Mouse (Mus musculus): Measurements from ENCODE around the gene Pde4b. TPM values are rescaled to one million over a fixed set of nuclear protein-coding genes. Genes with fewer than 3 reads are reported as not detected.
"Not testable (repeated sequence)": the region's sequence is repeated elsewhere in the genome, so short reads cannot be mapped to it uniquely, and the experiment has no call there.

Pde4b gene
- total and polyA plus RNA-seq, 3 experiments: 0.27 TPM; not detected in 2

DNA sequence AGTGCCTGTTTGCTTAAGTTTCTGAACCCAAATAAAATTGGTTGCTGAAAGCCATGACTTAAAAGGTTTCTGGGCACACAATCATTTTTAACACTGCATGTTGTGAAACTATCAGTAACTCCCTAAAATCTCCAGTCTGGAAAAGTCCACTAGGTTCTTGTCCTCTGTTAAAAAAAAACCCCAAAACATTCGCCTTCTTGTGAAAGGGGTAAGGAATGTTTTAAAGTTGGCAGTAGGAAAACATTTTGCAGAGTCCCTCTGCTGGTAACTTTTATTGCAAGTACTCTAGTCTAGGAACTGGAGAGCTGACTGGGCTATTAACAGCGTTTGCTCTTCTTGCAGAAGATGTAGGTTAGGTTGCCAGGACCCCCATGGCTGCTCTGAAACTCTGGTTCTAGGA is 400.7 kb downstream of the Pde4b start:
- Histone ChIP-seq H3K4me1 (ENCODE audit: insufficient read depth, low read depth, low read length) (no peaks in the 10 kb centered on the region), H3K4me3 (ENCODE audit: low read depth, low read length) (no peak overlapping the region), H3K36me3 (replicated peaks) (no peaks in the 10 kb centered on the region), H3K27me3 (ENCODE audit: insufficient read depth, low read length) (no peaks in the 10 kb centered on the region), H3K9me3 (replicated peaks) (peaks cover 24% of the 10 kb centered on the region)
- ATAC-seq (ENCODE audit: extremely low read depth, insufficient number of reproducible peaks, low FRiP score, poor library complexity, severe bottlenecking) (no peak), DNase-seq (ENCODE audit: low spot score) (no peak)
- TF ChIP-seq GATA1 (IDR thresholded peaks at IDR 0.05; ENCODE audit: borderline replicate concordance, low read length) (no peak), POLR2AphosphoS5 (IDR thresholded peaks at IDR 0.05; ENCODE audit: insufficient replicate concordance, low read depth, low read length) (no peak), CTCF (IDR thresholded peaks at IDR 0.05; ENCODE audit: low read depth, low read length) (no peak), GATA2 (IDR thresholded peaks at IDR 0.05; ENCODE audit: borderline replicate concordance, low read depth, low read length) (no peak), TAL1 (conservative IDR thresholded peaks at IDR 0.05; ENCODE audit: low read depth, low read length) (no peak)

GRCm38 (mm10) chr4:102491468-102492123 is 404.3 kb downstream of the Pde4b start:
- TF ChIP-seq CTCF (IDR thresholded peaks at IDR 0.05; ENCODE audit: low read depth, low read length): no peak
- DNase-seq (ENCODE audit: low spot score): no peak
- no peaks in the 10 kb centered on the region for H3K36me3 ChIP-seq (replicated peaks)
- no peak for ATAC-seq (ENCODE audit: extremely low read depth, insufficient number of reproducible peaks, low FRiP score, poor library complexity, severe bottlenecking)
- no peaks in the 10 kb centered on the region for H3K4me1 ChIP-seq (ENCODE audit: insufficient read depth, low read depth, low read length)
- no peaks in the 10 kb centered on the region for H3K27me3 ChIP-seq (ENCODE audit: insufficient read depth, low read length)
- H3K9me3 ChIP-seq (replicated peaks): peaks cover 27% of the 10 kb centered on the region
- no peak overlapping the region for H3K4me3 ChIP-seq (ENCODE audit: low read depth, low read length)

DNA sequence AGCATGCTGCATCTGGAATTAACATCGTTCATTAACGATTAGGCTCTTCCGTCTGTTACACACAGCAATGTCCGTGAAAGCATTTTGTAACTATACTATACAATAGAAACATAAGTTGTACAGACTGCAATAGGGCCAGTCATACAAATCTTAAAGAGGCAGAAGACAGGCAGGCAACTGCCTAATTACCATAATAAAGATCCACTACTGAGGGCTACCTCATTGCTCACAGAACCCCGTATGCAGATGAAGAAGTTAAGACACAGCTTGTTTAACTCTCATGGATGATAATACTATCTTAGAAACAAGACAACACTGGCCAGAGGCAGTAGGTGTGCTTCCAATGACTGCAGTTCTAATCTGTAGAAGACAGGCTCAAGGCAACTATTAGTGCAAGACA is 405.6 kb downstream of the Pde4b start:
- H3K4me3 ChIP-seq (ENCODE audit: low read depth, low read length): no peak overlapping the region
- no peak for ATAC-seq (ENCODE audit: extremely low read depth, insufficient number of reproducible peaks, low FRiP score, poor library complexity, severe bottlenecking)

GRCm38 (mm10) chr4:102493342-102494128 is 406.2 kb downstream of the Pde4b start:
- no peaks in the 10 kb centered on the region for H3K27me3 ChIP-seq (ENCODE audit: insufficient read depth, low read length)
- H3K4me3 ChIP-seq (ENCODE audit: low read depth, low read length): no peak overlapping the region
- TF ChIP-seq GATA2 (IDR thresholded peaks at IDR 0.05; ENCODE audit: borderline replicate concordance, low read depth, low read length) (no peak), TAL1 (conservative IDR thresholded peaks at IDR 0.05; ENCODE audit: low read depth, low read length) (no peak), CTCF (IDR thresholded peaks at IDR 0.05; ENCODE audit: low read depth, low read length) (peak; percentile 32; the same call in 1 of the 2 replicates)
- no peaks in the 10 kb centered on the region for H3K36me3 ChIP-seq (replicated peaks)
- 0 out of 2 replicates have a peak, but pooled peaks have one; percentile 19 for ATAC-seq (ENCODE audit: extremely low read depth, insufficient number of reproducible peaks, low FRiP score, poor library complexity, severe bottlenecking)
- H3K9me3 ChIP-seq (replicated peaks): peaks cover 29% of the 10 kb centered on the region
- no peak for DNase-seq (ENCODE audit: low spot score)
- H3K4me1 ChIP-seq (ENCODE audit: insufficient read depth, low read depth, low read length): no peaks in the 10 kb centered on the region

More for the DNA sequence above, 405.6 kb downstream of the Pde4b start:
- no peaks in the 10 kb centered on the region for H3K27me3 ChIP-seq (ENCODE audit: insufficient read depth, low read length)
- no peaks in the 10 kb centered on the region for H3K36me3 ChIP-seq (replicated peaks)
- no peak for DNase-seq (ENCODE audit: low spot score)
- peaks cover 26% of the 10 kb centered on the region for H3K9me3 ChIP-seq (replicated peaks)
- H3K4me1 ChIP-seq (ENCODE audit: insufficient read depth, low read depth, low read length): no peaks in the 10 kb centered on the region
- no peak for TF ChIP-seq GATA2 (IDR thresholded peaks at IDR 0.05; ENCODE audit: borderline replicate concordance, low read depth, low read length)
- TF ChIP-seq GATA1 (IDR thresholded peaks at IDR 0.05; ENCODE audit: borderline replicate concordance, low read length): no peak
- no peak for TF ChIP-seq CTCF (IDR thresholded peaks at IDR 0.05; ENCODE audit: low read depth, low read length)

GRCm38 (mm10) chr4:102494203-102494602 is 406.9 kb downstream of the Pde4b start:
- ATAC-seq (ENCODE audit: extremely low read depth, insufficient number of reproducible peaks, low FRiP score, poor library complexity, severe bottlenecking); H3K4me1 ChIP-seq (ENCODE audit: insufficient read depth, low read depth, low read length); H3K4me3 ChIP-seq (ENCODE audit: low read depth, low read length); H3K27me3 ChIP-seq (ENCODE audit: insufficient read depth, low read length); H3K36me3 ChIP-seq (replicated peaks); DNase-seq (ENCODE audit: low spot score): not testable (repeated sequence)
- peaks cover 26% of the 10 kb centered on the region for H3K9me3 ChIP-seq (replicated peaks)

DNA sequence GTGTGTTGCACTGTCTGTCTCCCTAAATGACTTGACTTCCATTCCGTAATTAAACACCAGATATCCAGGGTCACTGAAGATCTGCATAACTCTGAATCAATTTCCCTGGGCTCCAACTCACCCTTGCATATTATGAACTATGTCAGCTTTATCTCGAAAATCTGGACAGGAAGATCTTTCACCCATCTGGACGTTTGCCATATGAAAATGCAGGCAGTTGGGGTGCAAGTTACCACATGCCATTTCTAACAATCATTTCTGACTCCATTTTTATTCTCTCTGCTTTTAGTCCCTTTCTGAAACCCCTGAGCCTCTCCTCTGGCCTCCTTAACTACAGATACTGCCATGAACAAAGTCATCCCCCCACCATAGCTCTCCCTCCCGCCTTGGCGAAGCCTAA is 407.7 kb downstream of the Pde4b start:
- DNase-seq (ENCODE audit: low spot score): no peak
- Histone ChIP-seq H3K27me3 (ENCODE audit: insufficient read depth, low read length) (no peaks in the 10 kb centered on the region), H3K4me1 (ENCODE audit: insufficient read depth, low read depth, low read length) (no peaks in the 10 kb centered on the region), H3K4me3 (ENCODE audit: low read depth, low read length) (no peak overlapping the region), H3K9me3 (replicated peaks) (peaks cover 21% of the 10 kb centered on the region), H3K36me3 (replicated peaks) (no peaks in the 10 kb centered on the region)
- no peak for TF ChIP-seq GATA2 (IDR thresholded peaks at IDR 0.05; ENCODE audit: borderline replicate concordance, low read depth, low read length)
- no peak for TF ChIP-seq TAL1 (conservative IDR thresholded peaks at IDR 0.05; ENCODE audit: low read depth, low read length)
- TF ChIP-seq GATA1 (IDR thresholded peaks at IDR 0.05; ENCODE audit: borderline replicate concordance, low read length): no peak
- no peak for TF ChIP-seq POLR2AphosphoS5 (IDR thresholded peaks at IDR 0.05; ENCODE audit: insufficient replicate concordance, low read depth, low read length)
- ATAC-seq (ENCODE audit: extremely low read depth, insufficient number of reproducible peaks, low FRiP score, poor library complexity, severe bottlenecking): no peak

DNA sequence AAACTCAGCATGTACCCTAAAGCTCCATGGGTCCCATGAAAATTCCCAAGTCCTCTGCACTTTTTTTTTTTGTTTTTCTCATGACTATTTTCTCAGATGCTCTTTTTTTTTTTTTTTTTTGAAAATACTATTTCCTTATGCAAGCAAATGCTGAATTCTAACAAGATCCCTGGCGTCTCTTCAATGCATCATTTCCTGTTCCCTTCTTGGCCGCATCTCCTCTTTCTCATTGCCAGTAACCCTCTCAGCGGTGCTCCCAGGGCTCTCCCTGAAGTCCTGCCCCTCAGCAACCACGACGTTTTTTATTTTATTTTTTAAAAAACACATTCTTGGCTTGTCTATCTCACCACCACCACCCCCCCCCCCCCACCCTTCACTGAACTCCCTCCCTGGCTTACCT is 408.1 kb downstream of the Pde4b start:
- no peaks in the 10 kb centered on the region for H3K27me3 ChIP-seq (ENCODE audit: insufficient read depth, low read length)

More for the DNA sequence above, 408.1 kb downstream of the Pde4b start:
- no peak for DNase-seq (ENCODE audit: low spot score)
- no peak for ATAC-seq (ENCODE audit: extremely low read depth, insufficient number of reproducible peaks, low FRiP score, poor library complexity, severe bottlenecking)
- H3K9me3 ChIP-seq (replicated peaks): peaks cover 23% of the 10 kb centered on the region
- H3K4me1 ChIP-seq (ENCODE audit: insufficient read depth, low read depth, low read length): no peaks in the 10 kb centered on the region
- no peak overlapping the region for H3K4me3 ChIP-seq (ENCODE audit: low read depth, low read length)
- TF ChIP-seq CTCF (IDR thresholded peaks at IDR 0.05; ENCODE audit: low read depth, low read length) (no peak), TAL1 (conservative IDR thresholded peaks at IDR 0.05; ENCODE audit: low read depth, low read length) (no peak), GATA1 (IDR thresholded peaks at IDR 0.05; ENCODE audit: borderline replicate concordance, low read length) (no peak), POLR2AphosphoS5 (IDR thresholded peaks at IDR 0.05; ENCODE audit: insufficient replicate concordance, low read depth, low read length) (no peak), GATA2 (IDR thresholded peaks at IDR 0.05; ENCODE audit: borderline replicate concordance, low read depth, low read length) (no peak)
- no peaks in the 10 kb centered on the region for H3K36me3 ChIP-seq (replicated peaks)
